8 mouse cellular contexts compared by ENCODE assay signal in the genomic region with DNA sequence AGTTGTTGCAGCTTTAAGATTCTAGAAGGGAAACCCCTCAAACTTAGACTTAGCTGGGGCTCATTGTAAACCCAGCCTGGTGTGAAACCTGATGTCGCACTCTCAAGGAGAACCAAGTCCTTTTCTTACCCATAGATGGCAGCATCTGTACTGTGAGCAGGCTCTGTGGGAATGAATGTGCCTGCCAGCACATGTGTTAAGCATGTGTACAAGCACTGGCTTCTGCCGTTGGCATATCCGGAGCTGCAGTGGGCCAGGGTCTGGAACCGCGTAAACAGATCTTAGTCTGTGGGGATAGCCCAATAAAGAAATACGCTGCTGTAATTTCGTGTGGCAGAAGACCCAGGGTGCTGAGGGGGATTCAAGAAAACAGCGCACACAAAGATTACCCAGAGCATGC. TPM values are rescaled to one million over a fixed set of nuclear protein-coding genes. Genes with fewer than 3 reads are reported as not detected.
A peak's percentile ranks its signal among the peaks of the same experiment; 100 is the strongest.
DNase-seq lines count a peak whose midpoint lies in the region; ATAC-seq and TF ChIP-seq lines count a peak whose summit lies in the region.

No protein-coding gene starts in this region.

- 53% methylated on average over 8 of the region's 8 CpGs for WGBS in forebrain, embryonic 14.5 days
- 47% methylated on average over 8 of the region's 8 CpGs for WGBS in hindbrain, embryonic 14.5 days
- 6% methylated on average over 8 of the region's 8 CpGs for WGBS in limb, embryonic 14.5 days
- WGBS in neural tube, embryonic 13.5 days = 50% methylated on average over 8 of the region's 8 CpGs

- no peaks in the 10 kb centered on the region for H3K9me3 ChIP-seq in forebrain, embryonic 14.5 days (replicated peaks; ENCODE audit: control insufficient read depth, low read length)
- no peaks in the 10 kb centered on the region for H3K9me3 ChIP-seq in hindbrain, embryonic 14.5 days (ENCODE audit: control insufficient read depth, low read length)
- H3K9me3 ChIP-seq in limb, embryonic 14.5 days (ENCODE audit: control insufficient read depth, low read length) = no peaks in the 10 kb centered on the region
- H3K9me3 ChIP-seq in neural tube, embryonic 13.5 days = no peaks in the 10 kb centered on the region

- H3K4me2 ChIP-seq in forebrain, embryonic 14.5 days (ENCODE audit: low read length) = no peak overlapping the region
- H3K4me2 ChIP-seq in hindbrain, embryonic 14.5 days (replicated peaks) = no peak overlapping the region
- H3K4me2 ChIP-seq in limb, embryonic 14.5 days (replicated peaks; ENCODE audit: low read depth, low read length, severe bottlenecking) = peak overlapping the region; percentile 34; the same call in 1 of the 2 replicates
- no peak overlapping the region for H3K4me2 ChIP-seq in neural tube, embryonic 13.5 days

- no peaks in the 10 kb centered on the region for H3K36me3 ChIP-seq in forebrain, embryonic 14.5 days (ENCODE audit: control insufficient read depth, insufficient read depth, low read length)
- H3K36me3 ChIP-seq in hindbrain, embryonic 14.5 days (replicated peaks; ENCODE audit: control insufficient read depth, insufficient read depth) = no peaks in the 10 kb centered on the region
- no peaks in the 10 kb centered on the region for H3K36me3 ChIP-seq in limb, embryonic 14.5 days (ENCODE audit: control insufficient read depth, insufficient read depth, low read length)
- no peaks in the 10 kb centered on the region for H3K36me3 ChIP-seq in neural tube, embryonic 13.5 days

- H3K27me3 ChIP-seq in forebrain, embryonic 14.5 days (replicated peaks; ENCODE audit: control insufficient read depth, insufficient read depth, low read length) = no peaks in the 10 kb centered on the region
- no peaks in the 10 kb centered on the region for H3K27me3 ChIP-seq in hindbrain, embryonic 14.5 days (ENCODE audit: control insufficient read depth, insufficient read depth, low read length)
- H3K27me3 ChIP-seq in limb, embryonic 14.5 days (ENCODE audit: control insufficient read depth, insufficient read depth, low read length) = no peaks in the 10 kb centered on the region
- no peaks in the 10 kb centered on the region for H3K27me3 ChIP-seq in neural tube, embryonic 13.5 days

- no peak overlapping the region for H3K27ac ChIP-seq in forebrain, embryonic 14.5 days (ENCODE audit: low read depth, low read length)
- H3K27ac ChIP-seq in hindbrain, embryonic 14.5 days = no peak overlapping the region
- H3K27ac ChIP-seq in limb, embryonic 14.5 days (replicated peaks; ENCODE audit: low read depth, low read length) = peak overlapping the region; percentile 48; the same call in 1 of the 2 replicates
- H3K27ac ChIP-seq in neural tube, embryonic 13.5 days (replicated peaks) = no peak overlapping the region

- intact Hi-C loops in heart, postnatal 36 days (cut with DNase I) = loop anchor here (2.0 kb wide), 1 partner anchor 18 kb away; no protein-coding TSS in a partner anchor

- TF ChIP-seq POLR2A in limb, embryonic 14.5 days (IDR thresholded peaks at IDR 0.05; ENCODE audit: borderline replicate concordance, extremely low read depth, insufficient read depth, insufficient read length) = no peak

- ATAC-seq in forebrain, embryonic 14.5 days = peak; percentile 75; the same call in 1 of the 2 replicates
- ATAC-seq in hindbrain, embryonic 14.5 days (ENCODE audit: low FRiP score) = peak; percentile 59; the same call in 1 of the 2 replicates
- ATAC-seq in limb, embryonic 14.5 days (ENCODE audit: low FRiP score, low read depth) = peak; percentile 91
- peak; percentile 72 for ATAC-seq in neural tube, embryonic 13.5 days (ENCODE audit: low read depth)

- peak; percentile 97 for DNase-seq in heart, adult 11 months
- DNase-seq in heart, postnatal 36 days = no peak
- peak; percentile 81 for DNase-seq in R1 (ENCODE audit: low read depth, low spot score)
- peak; percentile 82 for DNase-seq in forebrain, embryonic 14.5 days (ENCODE audit: low spot score)
- DNase-seq in hindbrain, embryonic 14.5 days (ENCODE audit: low spot score) = peak; percentile 71
- peak; percentile 88 for DNase-seq in limb, embryonic 14.5 days (ENCODE audit: low spot score)
- no peak for DNase-seq in ovary, postnatal 36 days (ENCODE audit: low spot score)

- no peak overlapping the region for H3K4me3 ChIP-seq in forebrain, embryonic 14.5 days (ENCODE audit: low read depth, low read length)
- H3K4me3 ChIP-seq in hindbrain, embryonic 14.5 days (replicated peaks; ENCODE audit: low read length) = no peak overlapping the region
- no peak overlapping the region for H3K4me3 ChIP-seq in limb, embryonic 14.5 days (replicated peaks; ENCODE audit: low read length)
- no peak overlapping the region for H3K4me3 ChIP-seq in neural tube, embryonic 13.5 days

- no peak overlapping the region for H3K9ac ChIP-seq in forebrain, embryonic 14.5 days (ENCODE audit: low read length)
- H3K9ac ChIP-seq in hindbrain, embryonic 14.5 days = no peak overlapping the region
- no peak overlapping the region for H3K9ac ChIP-seq in limb, embryonic 14.5 days (ENCODE audit: low read depth, low read length, severe bottlenecking)
- no peak overlapping the region for H3K9ac ChIP-seq in neural tube, embryonic 13.5 days

- no peaks in the 10 kb centered on the region; the same call in 1 of the 2 replicates for H3K4me1 ChIP-seq in forebrain, embryonic 14.5 days (ENCODE audit: control insufficient read depth, insufficient read depth, low read length)
- no peaks in the 10 kb centered on the region for H3K4me1 ChIP-seq in hindbrain, embryonic 14.5 days (replicated peaks; ENCODE audit: control insufficient read depth, insufficient read depth, low read length)
- H3K4me1 ChIP-seq in limb, embryonic 14.5 days (ENCODE audit: control insufficient read depth, insufficient read depth, low read length) = peaks cover 32% of the 10 kb centered on the region
- peaks cover 9% of the 10 kb centered on the region for H3K4me1 ChIP-seq in neural tube, embryonic 13.5 days (replicated peaks)

RNA-seq across cellular contexts. Expression of a gene that starts 9.1 kb away (rescaled TPM):
- total RNA-seq in heart, postnatal 36 days (2021) = 100 to 1,000 TPM; 969 to 984 TPM
- 22.5 and 25.0 TPM in 2 replicates for polyA plus RNA-seq in forebrain, embryonic 14.5 days (2014; fragmentation: Nextera tagmentation; extraction: Ambion mirVana)
- polyA plus RNA-seq in hindbrain, embryonic 14.5 days (2014; fragmentation: Nextera tagmentation; extraction: Ambion mirVana) = 30.2 and 31.4 TPM in 2 replicates
- 160 and 163 TPM in 2 replicates for polyA plus RNA-seq in limb, embryonic 14.5 days (2012; rRNA removed)
- polyA plus RNA-seq in limb, embryonic 14.5 days (2014; fragmentation: Nextera tagmentation; extraction: Ambion mirVana) = 196 and 214 TPM in 2 replicates
- polyA plus RNA-seq in neural tube, embryonic 13.5 days (2015; fragmentation: Nextera tagmentation; extraction: Ambion mirVana) = 38.4 and 40.4 TPM in 2 replicates

Comparison
In these comparisons a context has a peak if more than half of its experiments do, and no peak if none do; other contexts are left out.
1. DNase-seq: peak in heart, adult 11 months (single experiment), R1 (single experiment), forebrain, embryonic 14.5 days (single experiment), hindbrain, embryonic 14.5 days (single experiment) and limb, embryonic 14.5 days (single experiment); none in heart, postnatal 36 days (0 of 2) and ovary, postnatal 36 days (single experiment).
2. Peak in every context shown above with its lines, with median percentiles within 50 percentile points of each other: ATAC-seq.